Mouse (Mus musculus) G1E (cell line): ENCODE measurements around the gene Timp4. TPM values are rescaled to one million over a fixed set of nuclear protein-coding genes. Genes with fewer than 3 reads are reported as not detected.

ENCODE experiments used
- ATAC-seq: 2 replicates; pipeline ENCODE4 v1.8.0; 2016; ENCODE audit warnings: mild to moderate bottlenecking; ENCODE audit not compliant: insufficient number of reproducible peaks, poor library complexity, low FRiP score, severe bottlenecking; ENCODE audit errors: extremely low read depth
- DNase-seq: peaks from one replicate; pipeline ENCODE4 v3.0.0; 2012; ENCODE audit warnings: low spot score
- H3K27me3 ChIP-seq: 2 replicates; pipeline ENCODE4 v1.6.1; 2012; ENCODE audit warnings: mild to moderate bottlenecking, low read length, inconsistent platforms; ENCODE audit not compliant: insufficient read depth
- H3K36me3 ChIP-seq: replicated peaks from 2 replicates; pipeline ENCODE3; 2012; ENCODE audit warnings: mild to moderate bottlenecking, inconsistent platforms
- H3K4me1 ChIP-seq: 2 replicates; pipeline ENCODE4 v1.6.1; 2012; ENCODE audit warnings: low read depth, low read length, inconsistent platforms, mixed read lengths; ENCODE audit not compliant: insufficient read depth
- H3K4me3 ChIP-seq: 2 replicates; pipeline ENCODE4 v1.5.1; 2012; ENCODE audit warnings: low read depth, mild to moderate bottlenecking, inconsistent platforms, low read length, moderate library complexity, mixed read lengths
- H3K9me3 ChIP-seq: replicated peaks from 2 replicates; pipeline ENCODE4 v1.6.1; 2012; ENCODE audit warnings: inconsistent platforms
- CTCF ChIP-seq: IDR thresholded peaks from 2 replicates; pipeline ENCODE4 v1.5.1; 2012; ENCODE audit warnings: low read depth, low read length, inconsistent platforms, mixed read lengths
- GATA1 ChIP-seq: IDR thresholded peaks from 2 replicates; pipeline ENCODE4 v1.6.1; 2012; ENCODE audit warnings: borderline replicate concordance, low read length, inconsistent platforms, mixed read lengths
- GATA2 ChIP-seq: IDR thresholded peaks from 2 replicates; pipeline ENCODE4 v1.6.1; 2012; ENCODE audit warnings: low read depth, low read length, inconsistent platforms, borderline replicate concordance
- POLR2AphosphoS5 ChIP-seq: IDR thresholded peaks from 2 replicates; pipeline ENCODE4 v1.6.1; 2012; ENCODE audit warnings: low read depth, low read length, inconsistent platforms; ENCODE audit not compliant: insufficient replicate concordance
- TAL1 ChIP-seq: conservative IDR thresholded peaks from 2 replicates; pipeline ENCODE4 v1.6.1; 2012; ENCODE audit warnings: low read depth, low read length, inconsistent platforms, mixed read lengths
- polyA plus RNA-seq: library from polyadenylated mRNA; stranded (reverse); fragments of >175 nt; gene quantifications from 2 replicates; pipeline ENCODE4 v1.2.3, GENCODE M21; 2012
- total RNA-seq, 2 experiments: library from RNA; stranded (forward) in 1 of 2; stranded (reverse) in 1 of 2; fragments of 200-1000 nt in 1 of 2; fragments of >200 nt in 1 of 2; fragmentation: Nextera tagmentation in 1 of 2; gene quantifications; 2 replicates each; pipeline ENCODE4 v1.2.3; 2014 to 2017

Timp4 gene
- total and polyA plus RNA-seq, 3 experiments: 0.11 TPM; not detected in 2

DNA sequence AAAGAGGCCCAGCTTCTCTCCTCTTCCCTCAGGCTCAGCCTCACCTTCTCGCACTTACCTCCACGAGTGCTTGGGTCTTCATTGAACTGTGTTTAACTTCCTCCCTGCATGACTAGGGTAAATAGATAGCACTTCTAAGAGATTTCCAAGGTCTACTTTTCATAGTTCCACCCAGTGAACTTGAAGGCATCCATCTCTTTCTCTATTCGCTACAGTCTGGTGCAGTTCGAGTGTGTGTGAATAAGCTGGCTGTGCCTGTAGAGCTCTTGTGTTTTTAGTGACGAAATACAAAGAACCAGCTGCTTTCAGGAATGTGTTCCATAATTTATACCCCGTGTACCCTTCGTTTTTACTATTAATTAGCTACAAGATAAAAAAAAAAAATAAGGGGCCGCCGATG lies 22.7 kb upstream of the Timp4 start:
- H3K27me3 ChIP-seq: peaks cover 18% of the 10 kb centered on the region; the same call in 1 of the 2 replicates
- no peaks in the 10 kb centered on the region for H3K9me3 ChIP-seq
- ATAC-seq (no peak), DNase-seq (no peak)
- H3K36me3 ChIP-seq: no peaks in the 10 kb centered on the region
- no peaks in the 10 kb centered on the region for H3K4me1 ChIP-seq
- H3K4me3 ChIP-seq: no peak overlapping the region
- TF ChIP-seq GATA2 (no peak), CTCF (no peak), TAL1 (no peak), GATA1 (no peak), POLR2AphosphoS5 (no peak)

DNA sequence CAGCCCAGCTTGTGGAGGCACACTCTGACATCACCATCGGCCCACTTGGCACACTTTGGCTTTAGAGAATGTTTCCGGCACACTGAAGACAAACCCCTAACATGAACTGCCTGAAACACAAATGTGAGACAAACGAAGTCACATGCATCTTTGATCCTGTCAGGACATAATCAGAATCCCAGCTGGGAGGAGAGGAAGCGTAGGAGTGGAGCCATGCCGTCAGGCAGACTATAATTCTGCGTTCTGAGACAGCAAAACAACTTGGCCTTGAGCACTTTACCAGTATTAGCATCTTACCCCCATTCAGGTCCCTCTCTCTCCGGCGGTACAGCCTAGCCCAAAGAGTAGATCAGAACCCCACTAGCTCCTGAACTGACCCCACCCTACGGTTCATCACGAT lies 21.3 kb upstream of the Timp4 start:
- TF ChIP-seq CTCF (no peak), POLR2AphosphoS5 (no peak), TAL1 (no peak), GATA2 (no peak), GATA1 (no peak)
- DNase-seq (no peak), ATAC-seq (no peak)
- H3K36me3 ChIP-seq: no peaks in the 10 kb centered on the region
- no peaks in the 10 kb centered on the region for H3K4me1 ChIP-seq
- no peaks in the 10 kb centered on the region for H3K9me3 ChIP-seq
- H3K27me3 ChIP-seq: peaks cover 18% of the 10 kb centered on the region; the same call in 1 of the 2 replicates
- H3K4me3 ChIP-seq: no peak overlapping the region

DNA sequence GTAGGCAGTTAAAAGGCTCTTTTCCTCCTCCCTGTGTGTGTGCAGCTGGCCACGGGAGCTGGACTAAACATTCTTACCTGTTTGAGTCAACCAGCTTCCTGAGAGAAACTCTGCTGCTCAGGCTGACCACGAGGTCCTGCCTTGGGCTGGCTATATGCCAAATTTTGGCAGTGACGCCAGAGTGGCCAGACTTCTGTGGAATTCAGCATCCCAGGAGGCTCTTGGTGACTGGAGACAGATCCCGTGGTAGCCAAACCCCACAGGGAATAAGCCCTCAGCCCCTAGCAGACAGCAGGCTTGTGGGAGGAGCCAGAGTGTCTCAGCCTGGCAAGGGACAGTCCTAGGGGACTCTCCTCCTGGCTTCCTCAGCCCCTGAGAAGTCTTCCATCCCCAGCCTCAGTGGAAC lies 19.9 kb upstream of the Timp4 start:
- Histone ChIP-seq H3K4me3 (no peak overlapping the region), H3K4me1 (no peaks in the 10 kb centered on the region), H3K9me3 (no peaks in the 10 kb centered on the region), H3K27me3 (peaks cover 11% of the 10 kb centered on the region; the same call in 1 of the 2 replicates), H3K36me3 (no peaks in the 10 kb centered on the region)
- DNase-seq: no peak
- no peak for TF ChIP-seq TAL1
- no peak for TF ChIP-seq GATA2
- no peak for TF ChIP-seq POLR2AphosphoS5
- no peak for TF ChIP-seq CTCF
- no peak for TF ChIP-seq GATA1
- ATAC-seq: no peak

DNA sequence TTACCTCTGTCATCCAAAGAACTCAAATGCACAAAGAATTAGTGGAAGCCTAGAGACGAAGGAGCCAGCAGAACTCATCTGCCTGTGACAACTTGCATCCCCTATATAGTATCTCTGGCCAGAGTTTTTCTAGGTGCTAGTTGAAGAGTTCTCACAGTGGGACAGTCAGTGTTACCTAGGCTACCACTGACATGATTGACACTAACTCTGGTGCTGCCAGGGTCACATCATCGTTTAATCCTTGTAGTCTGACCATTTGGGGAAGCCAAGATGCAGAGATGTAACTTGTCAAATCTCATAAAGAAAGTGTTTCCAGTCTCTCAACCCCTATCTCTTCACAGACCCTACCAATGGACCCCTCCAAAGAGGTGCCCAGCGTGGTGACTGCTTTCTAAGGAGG lies 19.3 kb upstream of the Timp4 start:
- peaks cover 7% of the 10 kb centered on the region; the same call in 1 of the 2 replicates for H3K27me3 ChIP-seq

DNA sequence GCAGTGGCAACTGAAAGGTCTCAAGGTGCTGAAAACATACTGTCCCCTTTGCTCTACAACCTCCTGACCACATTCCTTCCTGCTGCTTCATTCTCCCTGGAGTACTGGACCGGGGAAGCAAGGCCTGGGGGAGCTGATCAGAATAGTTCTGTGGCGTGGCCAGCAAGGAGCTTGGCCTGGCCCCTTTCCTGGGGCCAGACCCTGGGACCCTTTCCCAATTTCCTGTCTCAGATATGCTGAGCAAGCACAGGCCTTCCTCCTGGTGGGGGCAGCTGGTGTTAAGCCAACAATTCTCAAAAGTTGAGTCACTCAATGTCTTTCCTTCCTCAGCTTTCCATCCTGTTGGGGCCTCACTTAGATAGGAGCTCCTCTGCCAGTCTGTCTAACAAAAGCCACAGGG lies 18.1 kb upstream of the Timp4 start:
- H3K4me1 ChIP-seq: no peaks in the 10 kb centered on the region
- no peak for DNase-seq
- H3K27me3 ChIP-seq: peaks cover 7% of the 10 kb centered on the region; the same call in 1 of the 2 replicates
- TF ChIP-seq TAL1 (no peak), POLR2AphosphoS5 (no peak), CTCF (no peak), GATA1 (no peak), GATA2 (no peak)
- no peak for ATAC-seq
- H3K9me3 ChIP-seq: no peaks in the 10 kb centered on the region
- H3K4me3 ChIP-seq: no peak overlapping the region
- H3K36me3 ChIP-seq: no peaks in the 10 kb centered on the region

More for the DNA sequence above, 19.3 kb upstream of the Timp4 start:
- Histone ChIP-seq H3K4me3 (no peak overlapping the region), H3K9me3 (no peaks in the 10 kb centered on the region), H3K36me3 (no peaks in the 10 kb centered on the region), H3K4me1 (no peaks in the 10 kb centered on the region)
- no peak for TF ChIP-seq GATA2
- TF ChIP-seq POLR2AphosphoS5: no peak
- no peak for TF ChIP-seq GATA1
- TF ChIP-seq CTCF: no peak
- TF ChIP-seq TAL1: no peak
- no peak for ATAC-seq
- no peak for DNase-seq

DNA sequence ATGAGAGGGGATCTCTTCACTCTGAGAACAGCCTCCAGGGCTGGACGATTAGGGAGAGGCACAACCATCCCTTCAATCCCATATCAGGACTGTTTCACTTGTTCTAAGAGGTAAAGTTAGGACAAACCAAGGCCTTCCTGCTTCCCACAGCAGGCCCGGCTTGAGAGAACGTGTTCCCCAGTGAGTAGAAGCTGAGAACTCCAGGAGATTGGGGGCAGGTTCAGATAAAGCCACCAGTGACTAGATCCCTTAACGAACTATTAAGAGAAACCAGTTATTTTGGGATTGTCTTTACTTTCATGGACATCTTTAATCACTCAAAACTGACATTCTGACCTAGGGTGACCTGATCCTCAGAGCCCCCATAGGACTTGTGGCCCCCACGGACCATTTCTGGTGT lies 17.6 kb upstream of the Timp4 start:
- ATAC-seq: no peak

More for the DNA sequence above, 17.6 kb upstream of the Timp4 start:
- no peak for DNase-seq
- no peaks in the 10 kb centered on the region for H3K9me3 ChIP-seq
- no peak overlapping the region for H3K4me3 ChIP-seq
- no peak for TF ChIP-seq GATA2
- no peak for TF ChIP-seq GATA1
- no peak for TF ChIP-seq POLR2AphosphoS5
- TF ChIP-seq TAL1: no peak
- no peak for TF ChIP-seq CTCF
- no peaks in the 10 kb centered on the region for H3K4me1 ChIP-seq
- H3K36me3 ChIP-seq: no peaks in the 10 kb centered on the region
- peaks cover 7% of the 10 kb centered on the region; the same call in 1 of the 2 replicates for H3K27me3 ChIP-seq
